Mouse (Mus musculus) embryonic facial prominence, embryonic 14.5 days (tissue): ENCODE results near the gene Vmn1r47. TPM values are rescaled to one million over a fixed set of nuclear protein-coding genes. Genes with fewer than 3 reads are reported as not detected.
"Not testable (repeated sequence)": the region's sequence is repeated elsewhere in the genome, so short reads cannot be mapped to it uniquely, and the experiment has no call there.

ENCODE experiments used
- ATAC-seq: fragments of 200-750 bp; cut with Nextera tagmentation; 2 replicates; pipeline ENCODE4 v1.8.0; 2017; ENCODE audit warnings: low read depth, moderate number of reproducible peaks, moderate TSS enrichment
- DNase-seq: peaks from one replicate; pipeline ENCODE4 v3.0.0-alpha.2; 2015; ENCODE audit warnings: low spot score
- H3K27ac ChIP-seq: fragments of 300-500 bp; sonication (generic); replicated peaks from 2 replicates; pipeline ENCODE4 v1.5.1; 2014; ENCODE audit warnings: low read depth, mild to moderate bottlenecking, low read length, moderate library complexity
- H3K27me3 ChIP-seq: fragments of 300-500 bp; sonication (generic); replicated peaks from 2 replicates; pipeline ENCODE4 v1.6.1; 2014; ENCODE audit warnings: low read length; ENCODE audit not compliant: control insufficient read depth, insufficient read depth
- H3K36me3 ChIP-seq: fragments of 300-500 bp; sonication (generic); 2 replicates; pipeline ENCODE4 v1.6.1; 2014; ENCODE audit warnings: low read length, mixed read lengths; ENCODE audit not compliant: control insufficient read depth, insufficient read depth
- H3K4me1 ChIP-seq: fragments of 300-500 bp; sonication (generic); 2 replicates; pipeline ENCODE4 v1.6.1; 2014; ENCODE audit warnings: antibody characterized with exemption, low read length; ENCODE audit not compliant: control insufficient read depth, insufficient read depth
- H3K4me2 ChIP-seq: fragments of 300-500 bp; sonication (generic); 2 replicates; pipeline ENCODE4 v1.6.1; 2014; ENCODE audit warnings: low read depth, mild to moderate bottlenecking, low read length, moderate library complexity, mixed read lengths
- H3K4me3 ChIP-seq: fragments of 300-500 bp; sonication (generic); 2 replicates; pipeline ENCODE4 v1.5.1; 2014; ENCODE audit warnings: low read depth, mild to moderate bottlenecking, low read length
- H3K9ac ChIP-seq: fragments of 300-500 bp; sonication (generic); 2 replicates; pipeline ENCODE4 v1.6.1; 2014; ENCODE audit warnings: low read depth, mild to moderate bottlenecking, low read length, moderate library complexity, mixed read lengths
- H3K9me3 ChIP-seq: fragments of 300-500 bp; sonication (generic); 2 replicates; pipeline ENCODE4 v1.6.1; 2016; ENCODE audit warnings: low read length; ENCODE audit not compliant: control insufficient read depth
- WGBS: fragments of 180-500 bp; shearing (Covaris S2); extraction: QIAGEN DNeasy Blood & Tissue Kit; methylation state at CpG from one replicate; pipeline ENCODE4 v1.1.7; 2014; 5-methylcytosine and 5-hydroxymethylcytosine counted together
- polyA plus RNA-seq: library from polyadenylated mRNA; unstranded; fragments of >200 nt; fragmentation: Nextera tagmentation; extraction: Ambion mirVana; gene quantifications from 2 replicates; pipeline ENCODE4 v1.2.1, GENCODE M21; 2014

The Vmn1r47 gene
- not detected in 2 replicates for polyA plus RNA-seq

- H3K9ac ChIP-seq, H3K9me3 ChIP-seq, H3K4me3 ChIP-seq, H3K4me2 ChIP-seq, DNase-seq, H3K27me3 ChIP-seq, H3K27ac ChIP-seq, H3K36me3 ChIP-seq, ATAC-seq, H3K4me1 ChIP-seq: not testable (repeated sequence)
- WGBS = 95% methylated on average over 1 of the region's 1 CpGs
Measured at GRCm38 (mm10) chr6:90015847-90016246, at the start of gene Vmn1r47. TSS of gene Vmn1r47 (plus strand) at chr6:90016147.

GRCm38 (mm10) chr6:89966341-89966740 lies 49.6 kb upstream of the Vmn1r47 start:
- DNase-seq (no peak), ATAC-seq (no peak)
- Histone ChIP-seq H3K36me3 (no peaks in the 10 kb centered on the region), H3K4me3 (no peak overlapping the region), H3K9me3 (peaks cover 5% of the 10 kb centered on the region; the same call in 1 of the 2 replicates), H3K4me1 (no peaks in the 10 kb centered on the region), H3K27ac (no peak overlapping the region), H3K4me2 (no peak overlapping the region), H3K9ac (no peak overlapping the region), H3K27me3 (no peaks in the 10 kb centered on the region)

- Histone ChIP-seq H3K9me3 (peaks cover 5% of the 10 kb centered on the region; the same call in 1 of the 2 replicates), H3K27me3 (no peaks in the 10 kb centered on the region), H3K4me2 (no peak within 1 kb of the TSS), H3K36me3 (no peaks in the 10 kb centered on the region), H3K4me1 (no peaks in the 10 kb centered on the region), H3K9ac (no peak within 1 kb of the TSS), H3K27ac (no peak within 1 kb of the TSS), H3K4me3 (no peak within 1 kb of the TSS)
- WGBS = 57% methylated on average over 2 of the region's 2 CpGs
- ATAC-seq = no peak
- no peak for DNase-seq
Measured at GRCm38 (mm10) chr6:89969013-89969412, 46.9 kb upstream of the Vmn1r47 start, which contains the start of gene Vmn1r46. TSS of gene Vmn1r46 (plus strand) at chr6:89969313.

- Histone ChIP-seq H3K4me2 (no peak overlapping the region), H3K9me3 (0 out of 2 replicates have a peak, but pooled peaks cover 9% of the 10 kb centered on the region), H3K9ac (no peak overlapping the region), H3K36me3 (no peaks in the 10 kb centered on the region), H3K4me1 (no peaks in the 10 kb centered on the region), H3K4me3 (no peak overlapping the region), H3K27ac (no peak overlapping the region), H3K27me3 (no peaks in the 10 kb centered on the region)
- ATAC-seq (no peak), DNase-seq (no peak)
- WGBS = 9% methylated on average over 1 of the region's 1 CpGs
Measured at GRCm38 (mm10) chr6:89985989-89986388, 30.0 kb upstream of the Vmn1r47 start.

GRCm38 (mm10) chr6:90036741-90037140 lies 20.8 kb downstream of the Vmn1r47 start, which contains the start of gene Vmn1r48:
TSS of gene Vmn1r48 (minus strand) at chr6:90036841.
- not testable (repeated sequence) for H3K27ac ChIP-seq, H3K4me3 ChIP-seq, H3K9me3 ChIP-seq, H3K4me1 ChIP-seq, H3K36me3 ChIP-seq, H3K4me2 ChIP-seq, H3K27me3 ChIP-seq, DNase-seq, H3K9ac ChIP-seq, ATAC-seq
- WGBS = no CpG with 5 or more reads among the region's 2 CpGs

Other genes with a start within 250 kb of the Vmn1r47 start
- not detected in 2 replicates for gene Vmn1r42, start 139.7 kb upstream of the Vmn1r47 start, polyA plus RNA-seq
- 0.06 TPM in 1 of 2 replicates, not detected in the other for gene Vmn1r43, start 139.7 kb upstream of the Vmn1r47 start, polyA plus RNA-seq
- not detected in 2 replicates for gene Vmn1r44, start 132.5 kb upstream of the Vmn1r47 start, polyA plus RNA-seq
- not detected in 2 replicates for gene Vmn1r45, start 75.5 kb upstream of the Vmn1r47 start, polyA plus RNA-seq
- not detected in 2 replicates for gene Vmn1r46, start 46.8 kb upstream of the Vmn1r47 start, polyA plus RNA-seq
- gene Vmn1r48, start 20.7 kb downstream of the Vmn1r47 start, polyA plus RNA-seq = not detected in 2 replicates
- gene Vmn1r49, start 62.4 kb downstream of the Vmn1r47 start, polyA plus RNA-seq = not detected in 2 replicates
- gene Vmn1r50, start 85.3 kb downstream of the Vmn1r47 start, polyA plus RNA-seq = not detected in 2 replicates
- 0.15 TPM in 1 of 2 replicates, not detected in the other for gene Vmn1r51, start 106.4 kb downstream of the Vmn1r47 start, polyA plus RNA-seq
- gene Vmn1r52, start 158.7 kb downstream of the Vmn1r47 start, polyA plus RNA-seq = not detected in 2 replicates
- not detected in 2 replicates for gene V1ra8, start 186.6 kb downstream of the Vmn1r47 start, polyA plus RNA-seq
- not detected in 2 replicates for gene Vmn1r53, start 208.3 kb downstream of the Vmn1r47 start, polyA plus RNA-seq
- not detected in 2 replicates for gene Vmn1r54, start 230.2 kb downstream of the Vmn1r47 start, polyA plus RNA-seq